Comparison of ENCODE assay signal across 28 mouse cellular contexts in genomic region chr5:96389963-96390623, GRCm38 (mm10). TPM values are rescaled to one million over a fixed set of nuclear protein-coding genes. Genes with fewer than 3 reads are reported as not detected.
A peak's percentile ranks its signal among the peaks of the same experiment; 100 is the strongest.
DNase-seq lines count a peak whose midpoint lies in the region; ATAC-seq and TF ChIP-seq lines count a peak whose summit lies in the region.
"Had no signal": no experiment of that assay in that cellular context is flagged by ENCODE, and none has a peak within 500 bp of the region (broad histone marks: within the 10 kb centered on the region; RNA-seq: fewer than 3 reads in every experiment).

No protein-coding gene starts in this region.

- H3K27ac ChIP-seq in forebrain, embryonic 15.5 days (replicated peaks), result no peak overlapping the region
- no peak overlapping the region for H3K27ac ChIP-seq in forebrain, embryonic 11.5 days (ENCODE audit: low read depth, low read length)
- H3K27ac ChIP-seq in lung, embryonic 14.5 days (ENCODE audit: low read depth), result no peak overlapping the region
- H3K27ac ChIP-seq: intestine, embryonic 15.5 days; limb, embryonic 12.5 days; liver, embryonic 14.5 days; neural tube, embryonic 15.5 days; stomach, embryonic 15.5 days had no signal

- peak; percentile 68; the same call in 1 of the 2 replicates for ATAC-seq in forebrain, embryonic 15.5 days (replicated peaks)
- no peak for ATAC-seq in forebrain, embryonic 11.5 days (replicated peaks; ENCODE audit: low FRiP score)
- ATAC-seq in lung, embryonic 14.5 days (ENCODE audit: insufficient read depth), result no peak
- ATAC-seq: hindbrain, embryonic 16.5 days had no signal

- no peaks in the 10 kb centered on the region for H3K27me3 ChIP-seq in forebrain, embryonic 15.5 days
- H3K27me3 ChIP-seq in forebrain, embryonic 11.5 days (ENCODE audit: control insufficient read depth, insufficient read depth, low read length), result no peaks in the 10 kb centered on the region
- no peaks in the 10 kb centered on the region for H3K27me3 ChIP-seq in lung, embryonic 14.5 days (ENCODE audit: insufficient read depth, low read length)
- H3K27me3 ChIP-seq: CH12.LX; intestine, embryonic 15.5 days; limb, embryonic 12.5 days; neural tube, embryonic 15.5 days; stomach, embryonic 15.5 days had no signal

- intact Hi-C loops in gastrocnemius, postnatal 14 days (cut with DNase I; ENCODE audit: low total_unique reads), result no loop called here

- H3K36me3 ChIP-seq in forebrain, embryonic 15.5 days, result no peaks in the 10 kb centered on the region
- H3K36me3 ChIP-seq in forebrain, embryonic 11.5 days (ENCODE audit: control insufficient read depth, insufficient read depth, low read length), result no peaks in the 10 kb centered on the region
- H3K36me3 ChIP-seq in lung, embryonic 14.5 days (ENCODE audit: insufficient read depth), result no peaks in the 10 kb centered on the region
- H3K36me3 ChIP-seq: G1E; intestine, embryonic 15.5 days; limb, embryonic 12.5 days; neural tube, embryonic 15.5 days; stomach, embryonic 15.5 days had no signal

- H3K9me3 ChIP-seq in forebrain, embryonic 15.5 days, result no peaks in the 10 kb centered on the region
- no peaks in the 10 kb centered on the region for H3K9me3 ChIP-seq in forebrain, embryonic 11.5 days (ENCODE audit: control insufficient read depth, low read length)
- H3K9me3 ChIP-seq in lung, embryonic 14.5 days (ENCODE audit: low read depth, low read length), result no peaks in the 10 kb centered on the region
- H3K9me3 ChIP-seq: intestine, embryonic 15.5 days; limb, embryonic 12.5 days; neural tube, embryonic 15.5 days; stomach, embryonic 15.5 days had no signal

- no peak for DNase-seq in forebrain, embryonic 11.5 days (ENCODE audit: low spot score)
- DNase-seq in lung, embryonic 14.5 days, result peak; percentile 49
- no peak for DNase-seq in lung, postnatal 25 days (ENCODE audit: low spot score)
- peak; percentile 42 for DNase-seq in gastrocnemius, postnatal 14 days
- DNase-seq in MN1 (ENCODE audit: low spot score), result no peak
- no peak for DNase-seq in adrenal gland, postnatal 4 days (ENCODE audit: low spot score in 2 of 2)
- DNase-seq: adrenal gland, adult 2 months; B cell, adult 2 months; cerebellum, adult 2 months; kidney, adult 9 months; kidney, postnatal 14 days; lung, postnatal 10 days; right cerebral cortex, adult 18-20 months; right cerebral cortex, postnatal 4 days; thymus, postnatal 36 days had no signal

- WGBS in forebrain, embryonic 15.5 days, result 75% methylated on average over 11 of the region's 11 CpGs
- 93% methylated on average over 11 of the region's 11 CpGs for WGBS in forebrain, embryonic 11.5 days
- WGBS in lung, embryonic 14.5 days, result 72% methylated on average over 11 of the region's 11 CpGs

- H3K4me1 ChIP-seq in forebrain, embryonic 15.5 days, result peaks cover 6% of the 10 kb centered on the region; the same call in 1 of the 2 replicates
- H3K4me1 ChIP-seq in forebrain, embryonic 11.5 days (replicated peaks; ENCODE audit: control insufficient read depth, insufficient read depth, low read length), result no peaks in the 10 kb centered on the region
- no peaks in the 10 kb centered on the region for H3K4me1 ChIP-seq in lung, embryonic 14.5 days (ENCODE audit: insufficient read depth)
- H3K4me1 ChIP-seq: intestine, embryonic 15.5 days; limb, embryonic 12.5 days; neural tube, embryonic 15.5 days; stomach, embryonic 15.5 days had no signal

- no peak overlapping the region for H3K4me2 ChIP-seq in forebrain, embryonic 15.5 days (replicated peaks)
- H3K4me2 ChIP-seq in forebrain, embryonic 11.5 days (ENCODE audit: low read depth, low read length, severe bottlenecking), result no peak overlapping the region
- H3K4me2 ChIP-seq in lung, embryonic 14.5 days, result no peak overlapping the region
- H3K4me2 ChIP-seq: intestine, embryonic 15.5 days; limb, embryonic 12.5 days; midbrain, embryonic 11.5 days; neural tube, embryonic 15.5 days; stomach, embryonic 15.5 days had no signal

- H3K4me3 ChIP-seq in forebrain, embryonic 15.5 days, result no peak overlapping the region
- H3K4me3 ChIP-seq in forebrain, embryonic 11.5 days (ENCODE audit: low read depth, low read length), result no peak overlapping the region
- no peak overlapping the region for H3K4me3 ChIP-seq in lung, embryonic 14.5 days (ENCODE audit: low read depth, low read length)
- H3K4me3 ChIP-seq: intestine, embryonic 15.5 days; limb, embryonic 12.5 days; neural tube, embryonic 15.5 days; stomach, embryonic 15.5 days had no signal

- H3K9ac ChIP-seq in forebrain, embryonic 15.5 days (replicated peaks), result no peak overlapping the region
- H3K9ac ChIP-seq in forebrain, embryonic 11.5 days (ENCODE audit: low read length), result no peak overlapping the region
- H3K9ac ChIP-seq in lung, embryonic 14.5 days, result no peak overlapping the region
- H3K9ac ChIP-seq: intestine, embryonic 15.5 days; limb, embryonic 12.5 days; liver, embryonic 14.5 days; neural tube, embryonic 15.5 days; stomach, embryonic 15.5 days had no signal

- TF ChIP-seq CTCF in lung, embryonic 14.5 days (IDR thresholded peaks at IDR 0.05; ENCODE audit: low read depth), result no peak

RNA-seq across cellular contexts. Expression of gene Fras1, which starts 16.3 kb away (rescaled TPM):
- 4.4 and 5.1 TPM in 2 replicates for polyA plus RNA-seq in forebrain, embryonic 15.5 days (2015; fragmentation: Nextera tagmentation; extraction: Ambion mirVana)
- polyA plus RNA-seq in forebrain, embryonic 11.5 days (2014; fragmentation: Nextera tagmentation; extraction: Ambion mirVana), result 15.7 and 18.7 TPM in 2 replicates
- polyA plus RNA-seq in lung, embryonic 14.5 days (2014; fragmentation: Nextera tagmentation; extraction: Ambion mirVana), result 30.5 and 34.2 TPM in 2 replicates
- total RNA-seq in gastrocnemius, postnatal 14 days (2021), result 10 to 100 TPM in 1 of 2 experiments, 1 to 10 TPM in 1; 8.7 to 10.6 TPM
- total RNA-seq in adrenal gland, postnatal 4 days (2021), result 10 to 100 TPM; 12.1 to 26.7 TPM
- total RNA-seq: common myeloid progenitor, adult 5-6 weeks; hematopoietic stem cell, adult 5-6 weeks; megakaryocyte progenitor cell, adult 5-6 weeks had no signal

Comparison
In these comparisons a context has a peak if more than half of its experiments do, and no peak if none do; other contexts are left out.
1. DNase-seq: peak in lung, embryonic 14.5 days (single experiment) and gastrocnemius, postnatal 14 days (single experiment); none in forebrain, embryonic 11.5 days (single experiment), lung, postnatal 25 days (single experiment), MN1 (single experiment) and adrenal gland, postnatal 4 days (0 of 2).